Mouse (Mus musculus): Measurements from ENCODE around the gene Bysl.

DNA sequence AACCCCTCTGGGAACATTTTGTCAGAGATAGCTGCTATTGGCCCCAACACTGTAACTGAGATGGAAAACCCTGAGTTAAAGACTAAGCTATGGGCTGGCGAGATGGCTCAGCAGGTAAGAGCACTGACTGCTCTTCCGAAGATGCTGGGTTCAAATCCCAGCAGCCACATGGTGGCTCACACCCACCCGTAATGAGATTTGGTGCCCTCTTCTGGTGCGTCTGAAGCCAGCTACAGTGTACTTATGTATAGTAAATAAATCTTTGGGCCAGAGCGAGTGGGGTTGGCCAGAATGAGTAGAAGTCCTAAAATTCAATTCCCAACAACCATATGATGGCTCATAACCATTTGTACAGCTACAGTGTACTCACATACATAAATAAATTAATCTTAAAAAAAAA, 5.1 kb downstream of the Bysl start:
- TF ChIP-seq HCFC1 (IDR thresholded peaks at IDR 0.05; ENCODE audit: low read depth, low read length), result no peak
- TF ChIP-seq POLR2A (IDR thresholded peaks at IDR 0.05; ENCODE audit: control insufficient read depth in 1 of 2, insufficient read depth in 1 of 2, low read depth in 1 of 2, low read length in 2 of 2, poor library complexity in 1 of 2), result no peak
- TF ChIP-seq CTCF (IDR thresholded peaks at IDR 0.05 in 2 of 3, conservative IDR thresholded peaks at IDR 0.05 in 1 of 3; ENCODE audit: control insufficient read depth in 1 of 3, insufficient read depth in 1 of 3, low read depth in 2 of 3, low read length in 3 of 3, poor library complexity in 1 of 3, severe bottlenecking in 1 of 3), result peak; percentile 19 to 58 (median 56); a peak in 5 of 6 replicates
- no peak for TF ChIP-seq RCOR1 (IDR thresholded peaks at IDR 0.05; ENCODE audit: low read depth, low read length)
- peak; percentile 30; the same call in 1 of the 2 replicates for TF ChIP-seq SIN3A (IDR thresholded peaks at IDR 0.05; ENCODE audit: low read length)
- TF ChIP-seq MAX (IDR thresholded peaks at IDR 0.05; ENCODE audit: low read length), result no peak
- no peak for TF ChIP-seq MEF2A (IDR thresholded peaks at IDR 0.05; ENCODE audit: extremely low read depth, insufficient replicate concordance, low read depth, low read length, poor library complexity, severe bottlenecking)
- TF ChIP-seq ZMIZ1 (IDR thresholded peaks at IDR 0.05; ENCODE audit: low read depth, low read length), result no peak
- TF ChIP-seq EP300 (IDR thresholded peaks at IDR 0.05; ENCODE audit: low read depth in 1 of 2, low read length in 2 of 2), result no peak
- TF ChIP-seq GATA1 (IDR thresholded peaks at IDR 0.05; ENCODE audit: low read depth, low read length), result no peak
- TF ChIP-seq E2F4 (IDR thresholded peaks at IDR 0.05; ENCODE audit: borderline replicate concordance, low read depth, low read length), result no peak

All from MEL (cell line).